Mouse (Mus musculus) embryo, embryonic 9.5 days (tissue): ENCODE results near the gene Hoxb9.

ENCODE experiments used
- DNase-seq: peaks from one replicate; pipeline ENCODE4 v3.0.0-alpha.2; 2017; ENCODE audit errors: extremely low spot score

The Hoxb9 gene

DNA sequence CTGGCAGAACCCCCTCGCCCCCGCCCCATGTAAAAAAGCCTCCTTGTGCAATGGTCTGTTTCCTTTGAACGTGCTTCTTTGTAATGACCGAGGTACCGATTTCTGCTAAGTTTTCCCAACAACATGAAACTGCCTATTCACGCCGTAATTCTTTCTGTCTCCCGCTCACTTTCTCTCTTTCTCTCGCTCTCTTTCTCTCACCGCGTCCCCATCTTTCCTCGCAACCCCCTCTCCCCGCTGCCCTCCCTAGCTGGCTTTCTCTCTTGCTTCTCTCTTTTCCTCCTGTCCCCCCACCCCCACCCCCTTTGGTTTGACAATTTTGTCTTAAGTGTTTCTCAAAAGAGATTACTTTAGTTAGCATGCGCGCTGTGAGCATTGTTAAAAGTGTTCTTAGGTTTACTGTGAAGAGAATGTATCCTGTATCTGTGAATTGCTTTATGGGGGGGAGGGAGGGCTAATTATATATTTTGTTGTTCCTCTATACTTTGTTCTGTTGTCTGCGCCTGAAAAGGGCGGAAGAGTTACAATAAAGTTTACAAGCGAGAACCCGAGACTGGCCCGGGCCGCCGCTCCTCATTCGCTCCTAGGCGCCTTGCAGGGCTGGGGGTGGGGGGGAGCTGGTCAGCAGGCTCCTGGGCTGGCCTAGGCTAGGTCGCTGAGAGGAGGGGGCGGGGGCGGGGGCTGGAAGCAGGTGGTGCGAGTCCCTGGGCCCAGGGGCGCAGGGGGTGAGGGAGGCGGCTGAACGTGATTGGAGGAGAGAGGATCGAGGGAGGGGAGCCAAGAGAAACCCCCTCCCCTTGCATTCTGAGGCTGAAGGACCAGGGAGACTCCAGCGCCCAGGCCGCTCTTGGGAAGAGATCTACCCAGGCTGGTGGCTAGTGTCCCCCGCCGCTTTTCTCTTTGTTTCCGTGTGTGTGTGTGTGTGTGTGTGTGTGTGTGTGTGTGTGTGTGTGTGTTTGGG lies 13.8 kb downstream of the Hoxb9 start:
- peak; percentile 84 for DNase-seq

DNA sequence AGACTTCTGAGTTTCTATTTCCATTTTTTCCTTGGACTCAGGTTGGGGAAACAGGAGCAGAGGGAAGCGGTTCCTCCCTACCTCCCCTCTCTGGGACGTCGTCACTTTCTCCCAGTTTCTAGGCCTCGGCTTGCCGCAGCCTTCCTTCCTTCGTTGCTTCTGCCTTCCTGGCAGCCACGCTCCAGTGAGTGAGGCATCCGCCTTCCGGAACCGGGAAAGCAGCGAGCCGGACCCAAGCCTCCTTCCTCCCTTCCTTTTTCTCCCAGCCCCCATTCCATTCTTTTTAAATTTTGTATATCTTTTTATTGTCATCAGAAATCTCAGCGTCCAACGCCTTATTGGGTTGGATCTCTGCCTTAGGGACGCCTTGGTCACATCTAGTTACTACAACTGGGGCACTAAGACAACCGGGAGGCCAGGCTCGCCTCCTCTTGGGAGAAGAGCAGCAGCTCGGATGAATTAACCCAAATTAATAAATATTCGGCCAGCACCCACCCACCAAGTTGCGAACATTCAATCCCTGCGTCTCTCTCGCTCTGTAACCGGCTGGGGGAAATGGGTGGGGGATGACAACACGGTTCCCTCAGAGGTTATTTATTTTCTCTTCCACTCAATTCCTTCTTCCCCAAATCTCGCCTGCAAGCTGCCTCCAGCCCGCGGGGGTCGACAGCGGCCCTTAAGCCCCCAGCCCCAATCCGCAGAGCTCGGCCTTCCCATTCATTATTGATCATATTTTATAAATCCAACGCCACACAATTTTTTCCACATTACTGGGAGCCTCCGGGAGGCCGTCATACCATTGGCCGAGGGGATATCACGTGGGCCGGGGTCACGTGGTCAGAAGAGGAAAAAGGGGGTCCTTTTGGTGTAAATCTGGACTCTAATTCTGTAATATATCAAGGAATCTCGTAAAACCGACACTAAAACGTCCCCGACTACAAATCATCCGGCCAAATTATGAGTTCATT lies 14.8 kb downstream of the Hoxb9 start, which contains the start of gene Hoxb7:
Gene Hoxb7, plus strand, starts transcription at position 853 of the 968 bp plus-strand sequence.
- no peak for DNase-seq

DNA sequence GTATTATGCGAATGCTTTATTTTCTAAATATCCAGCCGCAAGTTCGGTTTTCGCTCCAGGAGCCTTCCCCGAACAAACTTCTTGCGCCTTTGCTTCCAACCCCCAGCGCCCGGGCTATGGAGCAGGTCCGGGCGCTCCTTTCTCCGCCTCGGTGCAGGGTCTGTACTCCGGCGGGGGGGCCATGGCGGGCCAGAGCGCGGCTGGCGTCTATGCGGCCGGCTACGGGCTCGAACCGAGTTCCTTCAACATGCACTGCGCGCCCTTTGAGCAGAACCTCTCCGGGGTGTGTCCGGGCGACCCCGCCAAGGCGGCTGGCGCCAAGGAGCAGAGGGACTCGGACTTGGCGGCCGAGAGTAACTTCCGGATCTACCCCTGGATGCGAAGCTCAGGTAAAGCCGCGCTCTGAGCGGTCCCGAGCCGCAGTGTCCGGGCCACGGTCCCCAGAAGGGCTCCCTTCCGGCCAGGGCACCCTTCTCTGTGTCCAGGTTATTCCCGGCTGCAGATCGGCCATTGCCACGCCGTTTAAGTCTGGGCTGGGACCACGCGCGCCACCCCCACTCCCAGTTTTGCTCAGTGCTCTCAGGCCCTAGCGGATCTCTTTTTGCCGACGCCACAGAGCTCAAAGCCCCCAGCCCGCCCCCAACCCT lies 15.6 kb downstream of the Hoxb9 start:
- DNase-seq: no peak

DNA sequence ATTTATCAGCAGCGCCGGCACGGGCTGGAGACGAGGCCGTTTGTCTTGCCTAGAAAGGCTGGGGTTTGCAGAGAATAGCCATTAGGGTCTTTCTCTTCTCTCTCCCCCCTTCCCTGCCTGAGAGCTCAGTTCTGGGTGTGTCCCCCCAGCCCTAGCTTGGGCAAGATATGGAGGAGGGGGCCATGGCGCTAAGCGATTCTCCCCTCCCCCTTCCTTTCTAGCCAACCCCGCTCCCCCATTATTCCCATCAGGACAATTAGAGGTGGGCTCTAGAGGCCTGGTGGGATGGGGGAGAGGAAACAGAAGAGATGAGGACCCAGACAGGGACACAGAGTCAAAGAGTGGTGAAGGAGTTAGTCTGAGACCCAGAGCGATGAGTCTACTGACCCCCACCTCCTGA lies 16.2 kb downstream of the Hoxb9 start:
- DNase-seq: no peak

DNA sequence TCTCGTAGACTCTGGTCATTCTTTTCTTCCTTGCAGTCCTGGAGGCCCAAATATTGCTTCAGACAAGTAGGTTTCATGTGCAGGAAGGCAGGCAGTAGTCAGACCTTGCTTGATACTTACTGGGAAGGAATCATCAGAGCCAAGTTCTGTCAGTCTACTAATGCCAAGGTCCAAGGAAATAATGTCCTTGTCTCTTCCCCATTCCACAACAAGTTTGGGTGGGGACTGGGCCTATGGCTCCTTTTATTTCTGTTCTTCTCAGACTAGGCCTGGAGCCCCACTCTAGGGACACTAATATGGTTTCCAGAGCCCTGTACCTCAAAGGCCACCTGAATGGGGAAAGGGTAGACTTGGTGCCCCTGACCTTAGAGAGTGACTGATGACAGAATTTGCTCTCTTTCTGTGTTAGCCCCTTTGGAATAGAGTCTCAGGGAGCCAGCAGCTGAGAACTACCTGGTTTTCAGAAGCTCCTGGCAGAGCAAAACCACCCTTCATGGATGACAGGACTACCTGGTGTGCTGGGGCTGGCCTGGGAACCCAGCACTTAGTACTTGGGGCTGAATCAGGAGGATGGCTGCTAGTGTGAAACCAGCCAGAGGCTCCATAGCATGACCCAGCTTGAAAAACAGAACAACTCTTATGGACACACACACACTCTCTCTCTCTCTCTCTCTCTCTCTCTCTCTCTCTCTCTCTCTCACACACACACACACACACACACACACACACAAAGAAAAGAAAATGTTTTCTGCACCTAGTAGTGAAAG lies 17.4 kb downstream of the Hoxb9 start:
- no peak for DNase-seq

DNA sequence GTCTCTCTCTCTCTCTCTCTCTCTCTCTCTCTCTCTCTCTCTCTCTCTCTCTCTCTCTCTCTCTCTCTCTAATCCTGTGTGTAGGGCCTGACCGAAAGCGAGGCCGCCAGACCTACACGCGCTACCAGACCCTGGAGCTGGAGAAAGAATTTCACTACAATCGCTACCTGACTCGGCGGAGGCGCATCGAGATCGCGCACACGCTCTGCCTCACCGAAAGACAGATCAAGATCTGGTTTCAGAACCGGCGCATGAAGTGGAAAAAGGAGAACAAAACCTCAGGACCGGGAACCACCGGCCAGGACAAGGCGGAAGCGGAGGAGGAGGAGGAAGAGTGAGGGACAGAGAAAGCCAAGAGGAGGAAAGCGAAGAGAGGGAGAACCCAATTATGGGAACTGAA lies 18.0 kb downstream of the Hoxb9 start:
- no peak for DNase-seq

DNA sequence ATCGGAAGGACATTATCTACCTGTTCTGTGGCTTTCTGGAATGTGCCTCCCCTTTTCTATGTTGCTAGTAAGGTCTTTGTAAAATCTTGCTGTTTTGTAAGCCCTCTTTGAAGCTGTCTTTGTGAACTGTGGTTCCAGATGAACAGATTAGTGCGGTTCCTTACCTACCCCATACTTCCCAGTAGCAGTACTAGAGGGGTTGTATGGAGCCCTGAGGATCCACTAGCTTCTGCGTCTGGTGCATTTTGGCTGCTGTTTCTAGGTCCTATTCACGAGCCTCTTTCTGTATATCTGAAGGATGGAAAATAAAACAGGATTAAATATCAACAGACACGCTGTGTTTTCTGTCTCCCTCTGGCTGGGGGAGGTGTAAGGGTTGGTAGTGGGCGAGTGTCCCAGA lies 18.6 kb downstream of the Hoxb9 start:
- no peak for DNase-seq

DNA sequence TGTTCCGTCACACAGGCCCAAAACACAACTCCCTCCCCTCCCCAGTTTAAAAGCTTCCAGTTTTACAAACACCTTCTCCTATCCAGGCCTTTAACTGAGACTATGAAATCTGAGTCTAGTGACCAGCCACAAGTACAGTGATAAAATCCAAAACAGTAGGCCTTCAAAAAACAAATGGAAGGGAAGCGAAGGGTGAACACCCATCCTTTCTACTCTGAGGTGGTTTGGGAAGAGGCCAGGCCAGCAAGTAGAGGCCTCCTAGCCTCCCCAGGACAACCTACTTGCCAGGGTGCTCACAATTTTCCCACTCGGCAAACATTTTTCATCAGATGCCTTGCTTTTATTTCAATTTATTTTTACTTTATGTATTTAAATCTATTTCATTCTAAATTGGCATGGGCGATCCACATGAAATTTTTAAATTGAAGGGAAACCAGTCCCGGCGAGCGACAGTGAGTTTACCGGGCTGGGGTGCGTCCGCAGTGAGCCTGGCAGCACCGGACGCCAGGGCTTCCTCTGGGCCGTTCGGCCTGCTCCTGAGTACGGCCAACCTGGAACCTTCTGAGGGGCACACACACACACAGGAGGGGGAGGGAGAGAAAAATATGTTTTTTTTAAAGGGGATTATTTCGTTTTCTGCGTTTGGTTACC lies 19.6 kb downstream of the Hoxb9 start:
- DNase-seq: no peak

DNA sequence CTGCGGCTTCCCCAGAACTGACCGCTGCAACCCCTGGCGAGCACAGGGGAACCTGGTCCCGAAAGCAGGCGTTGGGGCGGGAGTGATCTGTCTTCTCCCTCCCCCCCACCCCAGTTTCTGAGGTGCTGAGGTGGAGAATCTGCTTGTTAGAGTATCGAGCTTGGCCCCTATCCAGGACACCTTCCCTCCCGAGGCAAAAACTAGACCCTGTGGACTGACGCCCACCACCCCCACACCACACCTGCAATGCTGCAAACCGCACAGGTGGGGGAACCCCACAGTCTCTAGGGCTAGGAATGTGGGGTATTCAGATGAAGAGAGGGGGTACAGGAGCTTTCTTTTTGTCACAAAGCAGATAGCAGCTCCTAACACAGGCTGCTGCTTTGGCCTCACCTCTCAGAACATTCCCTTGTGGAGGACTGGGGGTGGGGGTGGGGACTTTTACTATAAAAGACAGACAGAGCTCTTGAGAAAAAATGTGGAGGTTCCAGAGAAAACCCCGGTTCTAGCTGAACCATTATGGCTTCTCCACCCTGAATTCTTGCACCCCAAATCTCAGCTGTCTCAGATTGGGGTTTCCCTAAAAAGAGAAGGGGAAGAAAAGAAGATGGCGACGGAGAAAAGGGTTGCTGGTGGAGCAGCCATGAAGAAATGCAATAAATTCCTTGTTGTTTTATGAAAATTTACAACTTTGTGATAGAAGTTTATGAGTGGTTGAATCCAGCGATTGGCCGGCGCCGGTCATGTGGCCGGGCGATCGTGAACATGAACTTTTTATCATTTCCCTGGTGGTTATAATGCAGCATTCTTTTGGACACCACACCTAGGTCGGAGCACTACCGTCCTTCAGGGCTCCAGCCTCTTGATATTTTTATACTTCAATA lies 20.7 kb downstream of the Hoxb9 start, which contains the start of gene Hoxb6:
Gene Hoxb6, plus strand, starts transcription at position 796 of the 884 bp plus-strand sequence.
- no peak for DNase-seq

DNA sequence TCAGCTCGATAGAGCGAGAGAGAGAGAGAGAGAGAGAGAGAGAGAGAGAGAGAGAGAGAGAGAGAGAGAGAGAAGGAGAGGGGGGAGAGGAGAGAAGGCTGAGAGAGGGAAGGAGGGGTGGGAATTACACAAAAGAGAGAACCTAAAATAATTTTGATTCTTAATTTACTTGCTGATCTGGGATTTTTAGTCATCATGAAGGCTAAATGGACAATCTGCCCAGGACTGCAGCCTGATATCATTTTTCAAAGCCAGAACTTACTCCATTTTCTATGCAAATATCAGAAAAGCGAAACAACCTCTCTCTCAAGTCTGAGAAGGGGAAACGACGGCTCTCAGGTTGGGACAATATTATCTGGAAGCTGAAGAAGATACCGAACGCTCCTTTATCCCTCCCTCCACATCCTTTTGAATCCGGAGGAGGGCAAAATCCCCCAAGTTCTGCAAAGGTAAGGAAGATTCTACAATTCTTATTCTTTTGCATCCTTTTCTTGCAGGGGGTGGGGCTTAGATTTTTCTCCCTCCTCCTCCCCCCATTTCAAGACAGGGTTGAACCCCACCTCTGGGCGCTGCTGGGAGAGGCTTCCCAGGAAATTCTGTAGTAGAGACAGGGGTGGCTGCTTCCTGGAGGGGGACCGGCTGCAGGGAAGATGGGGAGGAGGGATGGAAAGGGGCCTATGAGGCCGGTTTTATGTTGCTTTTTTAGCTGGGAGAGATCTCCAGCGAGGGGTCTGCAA lies 21.5 kb downstream of the Hoxb9 start:
- no peak for DNase-seq

DNA sequence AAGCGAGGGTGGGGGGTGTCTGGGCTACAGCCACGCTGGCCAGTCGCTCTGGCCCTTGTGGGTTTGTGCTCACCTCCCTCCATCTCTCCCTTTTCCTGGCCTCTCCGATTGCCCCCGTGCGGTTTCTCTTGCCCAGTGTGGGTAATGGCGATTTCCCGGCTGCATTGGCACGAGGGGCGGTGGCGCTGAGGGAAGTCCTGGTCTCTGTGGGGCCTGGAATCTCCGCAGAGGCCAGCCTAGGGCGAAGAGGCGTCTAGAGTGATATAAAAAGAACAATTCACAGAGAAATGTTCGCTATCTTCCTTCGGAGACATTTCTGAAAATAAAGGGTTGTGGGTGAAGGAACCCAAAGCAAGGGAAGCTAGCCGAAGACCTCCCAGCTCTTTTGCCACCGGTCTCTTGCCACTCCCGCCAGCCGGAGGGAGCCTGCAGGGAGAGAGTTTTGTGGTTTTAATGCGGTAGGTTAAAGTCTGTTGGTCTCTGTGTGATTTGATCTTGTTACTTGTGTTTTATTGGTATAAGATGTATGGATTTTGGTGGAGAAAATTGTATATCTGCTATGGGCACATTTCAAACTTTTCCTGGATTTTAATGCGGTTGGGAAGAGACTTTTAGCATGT lies 22.2 kb downstream of the Hoxb9 start:
- DNase-seq: no peak

DNA sequence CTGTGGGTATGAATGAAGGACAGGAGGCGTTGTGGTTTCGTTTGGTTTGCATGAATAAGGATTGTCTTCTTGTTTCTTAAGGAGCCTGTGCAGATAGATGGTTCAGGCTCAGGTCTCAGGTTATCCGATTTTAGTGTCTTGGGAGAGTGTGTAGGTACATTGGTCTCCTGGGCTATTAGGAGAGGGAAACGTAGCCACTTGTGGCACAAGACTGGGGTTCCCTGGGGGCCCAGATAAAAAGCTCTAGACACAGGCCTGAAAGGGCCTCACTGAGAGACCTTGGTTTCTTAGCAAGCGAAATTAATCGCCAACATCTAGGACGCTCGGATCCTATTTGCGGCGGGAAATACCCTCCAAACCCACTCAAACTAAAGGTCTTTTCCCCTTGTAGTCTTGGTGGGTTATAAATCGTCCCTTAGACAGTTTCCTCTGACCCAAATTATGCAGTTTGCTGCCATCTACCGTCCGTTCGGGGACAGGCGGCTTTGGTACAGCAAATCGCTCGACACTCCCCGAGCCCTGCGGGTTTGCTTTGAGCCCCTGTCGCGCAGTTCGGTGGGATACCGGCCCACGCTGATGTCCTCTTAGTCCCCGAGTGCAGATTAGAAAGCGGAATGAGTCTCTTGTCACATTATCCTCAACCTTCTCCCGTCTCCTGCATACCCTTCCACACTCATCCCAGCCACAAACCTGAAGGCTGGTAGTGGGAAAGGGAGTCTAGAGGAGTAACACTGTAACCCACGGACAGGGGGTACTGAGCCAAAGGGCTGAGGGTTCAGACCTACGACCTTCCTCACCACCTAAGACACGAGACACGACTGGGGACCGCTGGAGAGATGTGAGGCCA lies 23.2 kb downstream of the Hoxb9 start:
- peak; percentile 89 for DNase-seq

DNA sequence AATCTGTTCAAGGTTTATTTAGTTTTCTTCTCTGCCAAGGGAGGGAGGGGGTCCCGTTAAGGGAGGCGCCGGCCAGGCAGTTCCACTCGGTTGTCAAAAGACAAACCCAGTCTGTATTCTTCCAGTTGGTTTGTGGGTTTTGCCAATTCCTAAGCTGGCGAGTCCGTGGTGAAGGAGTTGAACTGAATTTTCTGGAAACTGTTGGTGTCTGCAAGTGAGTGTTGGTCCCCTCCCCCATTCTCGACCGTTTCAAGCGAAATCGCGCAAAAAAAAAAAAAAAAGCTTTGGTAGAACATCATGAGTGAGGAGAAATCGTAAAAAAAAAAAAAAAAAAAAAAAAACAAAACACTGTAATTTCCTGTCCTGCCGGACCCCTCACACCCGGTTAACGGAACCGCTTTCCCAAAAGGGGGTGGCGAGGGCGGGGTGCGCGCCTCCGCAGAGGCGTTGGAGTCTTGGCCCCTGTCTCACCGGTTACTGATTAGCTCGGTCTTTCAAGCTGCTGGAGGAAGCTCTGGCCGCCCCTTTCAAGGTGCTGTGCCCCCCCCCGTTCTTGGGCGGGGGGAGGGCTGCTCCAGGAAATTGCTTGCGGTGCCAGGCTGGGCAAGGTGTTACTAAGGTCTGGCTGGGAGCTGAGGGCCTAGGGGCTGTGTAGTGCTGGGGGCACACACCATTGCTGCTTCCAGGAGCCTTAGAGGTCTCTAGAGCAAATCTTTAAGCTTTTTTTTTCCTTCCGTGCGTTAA lies 24.0 kb downstream of the Hoxb9 start:
- DNase-seq: no peak

DNA sequence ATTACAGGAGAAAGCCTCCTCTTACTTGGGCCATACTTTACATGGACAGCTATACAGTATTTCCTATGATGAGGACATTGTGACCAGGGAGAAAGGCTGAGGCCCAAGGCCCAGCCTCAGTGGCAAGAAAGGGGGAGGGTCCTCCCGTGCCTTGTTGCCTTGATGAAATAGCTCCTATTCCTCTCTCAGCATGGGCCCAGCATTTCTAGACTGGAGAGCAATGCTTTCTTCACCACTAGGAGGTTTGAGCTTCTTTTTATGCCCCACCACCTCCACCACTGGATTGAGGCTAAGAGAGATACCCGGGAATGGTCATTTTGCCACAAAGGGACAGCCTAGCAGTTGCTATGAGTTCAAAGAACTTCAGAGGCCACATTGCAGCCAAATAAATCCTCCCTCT lies 25.7 kb downstream of the Hoxb9 start:
- DNase-seq: no peak

DNA sequence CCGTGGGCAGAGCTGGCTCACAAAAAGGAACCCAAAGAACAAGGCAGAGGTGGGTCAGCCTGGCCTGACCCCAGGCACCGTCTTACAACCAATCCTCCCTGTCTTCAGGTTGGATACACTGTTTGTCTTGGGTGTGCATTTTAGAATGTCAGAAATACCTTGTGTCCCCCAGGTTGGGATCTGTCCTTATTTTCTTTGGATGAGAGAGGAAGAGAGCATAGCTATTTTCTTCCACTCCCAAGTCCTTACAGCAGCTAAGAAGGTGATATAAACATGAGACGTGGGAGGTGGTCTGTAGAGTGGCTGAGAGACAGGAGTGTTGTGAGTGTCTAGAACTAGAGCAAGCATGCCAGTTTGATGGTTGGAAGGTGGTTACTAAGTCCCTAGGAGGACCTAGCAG lies 26.2 kb downstream of the Hoxb9 start:
- DNase-seq: no peak

DNA sequence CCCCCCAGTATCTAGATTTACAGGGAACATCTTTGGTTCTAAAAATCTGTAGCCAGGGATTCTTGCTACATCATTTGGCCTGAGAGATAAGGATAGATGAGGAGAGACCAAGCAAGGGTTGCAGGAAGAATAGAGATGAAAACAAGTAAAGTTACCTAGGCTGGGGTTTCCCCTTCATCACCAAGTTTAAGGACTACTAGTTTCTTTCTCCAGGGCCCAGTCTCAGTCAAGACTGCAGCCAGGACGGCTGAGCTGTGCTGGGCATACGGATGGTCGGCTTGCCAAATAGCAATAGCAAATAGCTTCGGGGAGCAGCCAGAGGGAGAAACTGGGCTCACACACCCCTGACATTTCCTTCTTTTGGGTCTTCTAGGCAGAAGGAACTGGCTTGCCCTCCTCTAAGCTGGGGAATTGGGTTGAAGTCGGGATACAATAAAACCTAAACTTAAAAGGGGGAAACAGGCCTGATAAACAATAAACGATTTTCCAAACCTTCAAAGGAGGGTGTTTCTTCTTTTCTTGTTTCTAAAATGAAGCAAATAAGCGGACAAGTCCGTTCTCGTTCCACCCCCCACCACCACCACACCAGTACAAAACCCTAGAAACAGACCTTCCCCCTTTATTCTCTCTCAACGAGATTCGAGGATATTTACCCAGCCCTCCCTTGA lies 26.8 kb downstream of the Hoxb9 start:
- DNase-seq: no peak
